Mouse (Mus musculus) fat pad, adult 2 months (tissue): ENCODE measurements around the gene Zbtb18.

Experiments used
- DNase-seq: peaks from one replicate; pipeline ENCODE4 v3.0.0-alpha.2; 2011; ENCODE audit warnings: low read depth, low spot score; ENCODE audit errors: extremely low read depth

Zbtb18 gene

DNA sequence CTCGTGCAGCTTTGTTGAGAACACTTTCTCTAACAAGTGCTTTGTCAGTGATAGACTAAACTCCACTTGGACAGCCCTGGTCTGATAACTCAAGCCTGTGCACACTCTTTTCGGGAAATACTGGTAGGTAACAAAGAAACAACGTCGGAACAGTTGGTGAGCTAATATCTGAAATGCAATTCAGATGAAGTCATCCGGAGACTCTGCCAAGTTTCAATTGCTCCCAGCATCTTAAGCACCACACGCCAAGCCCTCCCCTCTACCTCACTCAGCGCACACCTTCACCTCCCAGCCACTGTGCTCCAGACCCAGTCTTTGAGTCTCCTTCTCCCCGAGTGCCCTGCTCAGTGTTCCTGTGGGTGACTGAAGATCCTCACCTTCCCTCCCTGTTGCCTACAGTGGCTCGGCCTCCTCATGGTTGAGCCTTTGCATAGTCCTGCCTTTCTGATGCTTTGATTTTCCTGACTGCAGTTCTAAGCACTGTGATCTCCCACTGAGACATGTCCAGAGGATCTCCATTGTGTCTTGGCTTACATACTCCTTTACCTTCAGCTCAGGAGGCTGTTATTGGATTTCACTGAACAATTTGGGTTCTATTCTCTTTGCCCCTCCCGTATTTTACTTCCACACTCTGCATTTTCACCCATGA, 37.3 kb downstream of the Zbtb18 start:
- no peak for DNase-seq

DNA sequence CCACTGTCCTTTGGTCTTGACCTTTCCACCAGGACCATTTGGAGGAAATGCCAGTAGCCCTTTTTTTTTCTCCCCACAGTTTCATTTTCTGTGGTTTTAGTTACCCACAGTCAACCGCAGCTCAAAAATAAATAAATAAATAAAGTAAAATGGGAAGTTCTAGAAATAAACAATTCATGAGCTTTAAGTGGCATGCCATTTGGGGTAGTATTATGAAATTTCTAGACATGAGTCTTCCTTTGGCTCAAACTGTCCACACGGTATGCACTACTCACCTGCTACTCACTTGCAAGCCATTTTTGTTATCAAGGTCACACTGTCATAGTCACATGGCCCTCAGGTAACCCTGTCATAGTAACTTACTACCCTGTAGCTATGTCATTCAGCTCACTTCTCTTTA, 41.5 kb downstream of the Zbtb18 start:
- DNase-seq = no peak

DNA sequence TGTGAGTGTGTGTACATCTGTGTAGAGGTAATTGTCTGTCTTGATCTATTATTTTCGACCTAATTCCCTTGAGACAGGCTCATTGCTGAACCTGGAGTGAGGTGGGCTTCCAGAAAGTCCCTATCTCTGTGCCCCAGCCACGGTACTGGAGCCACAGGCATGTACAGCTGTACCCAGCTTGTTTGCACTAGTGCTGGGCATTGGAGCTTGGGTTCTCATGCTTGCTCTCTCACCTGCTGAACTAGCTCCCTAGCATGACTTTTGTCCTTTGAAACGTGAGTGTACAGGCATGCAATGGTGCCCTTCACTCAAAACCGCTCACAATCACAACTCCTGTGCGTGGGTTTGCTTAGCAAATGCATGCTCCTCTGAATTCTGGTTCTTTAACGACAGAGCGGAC, 42.1 kb downstream of the Zbtb18 start:
- no peak for DNase-seq

DNA sequence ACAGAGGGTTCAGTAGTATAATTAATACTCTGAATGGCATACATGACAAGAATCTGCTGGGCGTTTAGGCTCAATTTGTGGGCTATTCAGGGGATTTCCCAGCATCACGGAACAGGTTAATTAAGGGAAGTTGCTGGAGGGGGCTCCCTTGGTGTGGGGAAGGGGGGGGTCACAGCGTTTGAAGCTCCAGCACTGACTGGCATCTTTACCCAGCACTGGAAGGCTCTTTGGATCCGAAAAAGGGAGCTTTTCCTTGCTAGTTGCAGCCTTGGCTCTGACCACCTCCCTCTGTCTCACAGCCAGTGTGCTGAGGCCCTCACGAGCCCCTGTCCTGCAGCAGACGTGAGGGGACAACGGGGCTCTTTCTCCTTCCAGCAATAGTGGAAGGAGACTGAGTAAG, 42.5 kb downstream of the Zbtb18 start:
- DNase-seq = no peak

DNA sequence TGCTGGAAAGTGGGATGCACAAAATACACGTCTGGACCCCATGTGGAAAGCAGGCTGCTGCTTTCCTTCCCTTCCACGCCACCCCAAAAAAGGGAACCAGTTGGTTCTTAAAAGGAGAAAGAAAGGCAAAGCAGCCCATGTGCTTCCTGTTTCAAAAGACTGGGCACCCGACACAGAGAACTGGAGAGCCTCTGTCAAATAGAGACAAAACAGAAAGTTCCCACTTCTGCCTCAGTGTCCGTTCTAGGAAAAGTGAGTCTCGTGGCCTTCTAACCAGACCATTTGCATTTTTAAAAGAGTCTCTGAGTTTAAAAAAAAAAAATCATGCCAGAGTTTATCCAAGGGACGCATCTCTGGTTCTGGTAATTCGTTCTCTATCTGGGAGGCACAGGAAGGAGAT, 47.7 kb downstream of the Zbtb18 start:
- no peak for DNase-seq

DNA sequence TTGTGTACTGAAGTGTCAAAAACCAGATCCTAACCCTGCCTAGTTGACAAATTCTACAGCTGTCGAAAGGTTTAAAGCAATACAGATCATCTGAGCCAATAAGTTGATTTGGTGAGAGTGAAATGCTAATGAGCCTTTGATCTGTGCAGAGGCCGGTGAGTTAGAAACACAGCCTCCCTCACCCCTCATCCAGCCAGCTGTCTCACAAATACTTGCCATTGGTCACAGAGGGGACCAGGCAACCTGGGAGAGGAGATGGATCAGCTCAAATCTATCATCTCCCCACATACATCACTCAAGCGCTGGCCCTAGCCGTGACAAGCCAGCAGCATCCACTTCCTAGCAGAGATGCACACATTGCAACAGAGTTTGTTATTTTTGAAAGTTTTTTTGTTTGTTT, 48.7 kb downstream of the Zbtb18 start:
- no peak for DNase-seq

DNA sequence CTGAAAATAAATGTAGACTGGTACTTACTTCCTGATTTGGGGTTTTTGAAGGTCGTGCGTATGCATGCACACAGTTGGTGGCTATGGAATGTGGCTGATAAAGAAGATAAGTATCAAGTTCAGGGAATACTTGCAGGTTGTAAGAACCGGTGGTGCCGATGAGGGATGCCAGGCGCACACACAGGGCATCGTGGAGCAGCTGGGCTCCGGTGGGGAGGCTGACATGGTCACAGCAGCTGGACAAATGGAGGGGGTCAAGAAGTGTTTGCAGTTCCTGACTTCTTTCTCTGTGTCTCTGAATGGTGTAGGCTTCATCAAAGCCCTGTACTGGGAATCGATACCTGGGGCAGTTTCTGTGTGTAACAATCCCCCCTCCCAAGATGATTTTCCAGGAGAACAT, 49.1 kb downstream of the Zbtb18 start:
- no peak for DNase-seq

DNA sequence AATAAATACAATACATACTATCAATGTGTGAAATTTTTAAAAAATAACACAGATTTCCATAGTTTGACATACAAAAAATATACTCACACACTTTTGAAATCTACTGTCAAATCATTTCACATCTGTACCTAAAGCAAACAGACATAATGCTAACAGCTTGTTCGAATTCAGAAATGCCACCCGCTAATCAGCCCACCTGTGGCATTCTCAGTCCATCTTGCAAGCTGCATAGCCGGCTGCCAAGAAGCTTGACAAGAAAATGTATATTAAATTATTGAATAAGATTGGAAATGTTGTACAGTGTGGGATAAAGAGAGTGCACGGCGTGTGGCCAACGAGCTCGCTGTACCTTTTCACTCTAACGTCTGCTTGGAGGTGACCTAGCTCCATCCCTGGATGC, 52.2 kb downstream of the Zbtb18 start:
- DNase-seq = no peak

DNA sequence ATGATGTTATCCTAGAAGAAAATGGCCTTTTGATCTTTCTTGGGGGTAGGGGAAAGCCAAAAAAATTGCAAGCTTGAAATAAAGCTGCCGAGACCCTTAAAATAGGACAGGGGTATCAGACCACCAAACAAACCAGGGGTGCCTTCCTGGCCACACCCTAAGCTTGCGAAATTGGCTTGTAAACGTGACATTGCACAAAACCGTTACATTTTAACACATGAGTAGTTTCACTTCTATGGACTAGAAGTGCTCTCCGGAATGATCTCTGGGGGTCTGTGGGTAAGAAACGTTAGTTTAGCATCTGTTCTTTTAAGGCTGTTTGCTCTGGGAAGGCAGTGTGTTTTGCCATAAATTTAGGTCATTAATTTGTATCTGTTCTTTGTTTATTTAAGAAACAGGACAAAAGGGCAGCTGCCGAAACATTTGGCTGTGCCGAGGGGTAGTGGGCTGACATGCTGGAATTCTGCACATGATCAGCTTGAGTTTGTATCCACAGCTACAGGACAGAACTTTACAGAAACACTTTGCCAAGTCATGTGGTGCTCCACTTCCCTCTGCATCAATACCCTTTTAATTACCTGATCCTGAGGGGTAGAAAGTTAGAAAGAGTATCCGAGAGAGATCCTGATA, 52.9 kb downstream of the Zbtb18 start:
- no peak for DNase-seq
